Mouse (Mus musculus): Measurements from ENCODE around the gene Tmtc1.

Tmtc1 gene

GRCm38 (mm10) chr6:148315571-148316080 is 128.6 kb downstream of the Tmtc1 start:
- no peak for DNase-seq (ENCODE audit: extremely low spot score, low spot score)

GRCm38 (mm10) chr6:148315106-148315505 is 129.1 kb downstream of the Tmtc1 start:
- no peak for DNase-seq (ENCODE audit: extremely low spot score, low spot score)

GRCm38 (mm10) chr6:148310981-148311380 is 133.2 kb downstream of the Tmtc1 start:
- no peak for DNase-seq (ENCODE audit: extremely low spot score, low spot score)

- no peak for DNase-seq (ENCODE audit: extremely low spot score, low spot score)
Observed at GRCm38 (mm10) chr6:148305821-148306220, 138.4 kb downstream of the Tmtc1 start.

- DNase-seq (ENCODE audit: extremely low spot score, low spot score) = no peak
Observed at GRCm38 (mm10) chr6:148305191-148305590, 139.0 kb downstream of the Tmtc1 start.

- no peak for DNase-seq (ENCODE audit: extremely low spot score, low spot score)
Observed at GRCm38 (mm10) chr6:148302261-148302660, 141.9 kb downstream of the Tmtc1 start.

GRCm38 (mm10) chr6:148297086-148297485 is 147.1 kb downstream of the Tmtc1 start:
- DNase-seq (ENCODE audit: extremely low spot score, low spot score) = no peak

GRCm38 (mm10) chr6:148296418-148296817 is 147.8 kb downstream of the Tmtc1 start:
- no peak for DNase-seq (ENCODE audit: extremely low spot score, low spot score)

- no peak for DNase-seq (ENCODE audit: extremely low spot score, low spot score)
Observed at GRCm38 (mm10) chr6:148294506-148294905, 149.7 kb downstream of the Tmtc1 start.

- DNase-seq (ENCODE audit: extremely low spot score, low spot score) = no peak
Observed at GRCm38 (mm10) chr6:148290865-148291264, 153.3 kb downstream of the Tmtc1 start.

- DNase-seq (ENCODE audit: extremely low spot score, low spot score) = no peak
Observed at GRCm38 (mm10) chr6:148283224-148283881, 160.8 kb downstream of the Tmtc1 start.

GRCm38 (mm10) chr6:148279240-148279639 is 164.9 kb downstream of the Tmtc1 start:
- no peak for DNase-seq (ENCODE audit: extremely low spot score, low spot score)

- DNase-seq (ENCODE audit: extremely low spot score, low spot score) = no peak
Observed at GRCm38 (mm10) chr6:148276418-148276817, 167.8 kb downstream of the Tmtc1 start.

- no peak for DNase-seq (ENCODE audit: extremely low spot score, low spot score)
Observed at GRCm38 (mm10) chr6:148275046-148275445, 169.1 kb downstream of the Tmtc1 start.

GRCm38 (mm10) chr6:148260729-148261101 is 183.5 kb downstream of the Tmtc1 start:
- no peak for DNase-seq (ENCODE audit: extremely low spot score, low spot score)

GRCm38 (mm10) chr6:148259979-148260728 is 184.0 kb downstream of the Tmtc1 start:
- DNase-seq (ENCODE audit: extremely low spot score, low spot score) = no peak

- DNase-seq (ENCODE audit: extremely low spot score, low spot score) = no peak
Observed at GRCm38 (mm10) chr6:148259074-148259473, 185.1 kb downstream of the Tmtc1 start.

- DNase-seq (ENCODE audit: extremely low spot score, low spot score) = no peak
Observed at GRCm38 (mm10) chr6:148257805-148258204, 186.4 kb downstream of the Tmtc1 start.

GRCm38 (mm10) chr6:148256109-148256508 is 188.1 kb downstream of the Tmtc1 start:
- DNase-seq (ENCODE audit: extremely low spot score, low spot score) = no peak

- no peak for DNase-seq (ENCODE audit: extremely low spot score, low spot score)
Observed at GRCm38 (mm10) chr6:148255395-148256053, 188.7 kb downstream of the Tmtc1 start.

GRCm38 (mm10) chr6:148249221-148249620 is 195.0 kb downstream of the Tmtc1 start:
- DNase-seq (ENCODE audit: extremely low spot score, low spot score) = no peak

- DNase-seq (ENCODE audit: extremely low spot score, low spot score) = no peak
Observed at GRCm38 (mm10) chr6:148248625-148249024, 195.6 kb downstream of the Tmtc1 start.
